Mouse (Mus musculus) midbrain, embryonic 13.5 days (tissue): ENCODE data around the gene Pck1. TPM values are rescaled to one million over a fixed set of nuclear protein-coding genes. Genes with fewer than 3 reads are reported as not detected.

Experiments used
- ATAC-seq: fragments of 200-750 bp; cut with Nextera tagmentation; 2 replicates; pipeline ENCODE4 v1.8.0; 2017; ENCODE audit warnings: mild to moderate bottlenecking, moderate TSS enrichment, moderate library complexity
- H3K27ac ChIP-seq: fragments of 300-500 bp; sonication (generic); 2 replicates; pipeline ENCODE4 v1.5.1; 2015; ENCODE audit warnings: inconsistent platforms, mild to moderate bottlenecking, moderate library complexity
- H3K27me3 ChIP-seq: fragments of 300-500 bp; sonication (generic); 2 replicates; pipeline ENCODE4 v1.6.1; 2015; ENCODE audit warnings: mild to moderate bottlenecking, inconsistent platforms
- H3K36me3 ChIP-seq: fragments of 300-500 bp; sonication (generic); 2 replicates; pipeline ENCODE4 v1.6.1; 2015; ENCODE audit warnings: mild to moderate bottlenecking, inconsistent platforms
- H3K4me1 ChIP-seq: fragments of 300-500 bp; sonication (generic); replicated peaks from 2 replicates; pipeline ENCODE4 v1.6.1; 2015; ENCODE audit warnings: inconsistent platforms
- H3K4me2 ChIP-seq: fragments of 300-500 bp; sonication (generic); replicated peaks from 2 replicates; pipeline ENCODE4 v1.6.1; 2015; ENCODE audit warnings: moderate library complexity, mild to moderate bottlenecking, inconsistent platforms
- H3K4me3 ChIP-seq: fragments of 300-500 bp; sonication (generic); replicated peaks from 2 replicates; pipeline ENCODE4 v1.5.1; 2015; ENCODE audit warnings: mild to moderate bottlenecking, inconsistent platforms
- H3K9ac ChIP-seq: fragments of 300-500 bp; sonication (generic); replicated peaks from 2 replicates; pipeline ENCODE4 v1.6.1; 2015; ENCODE audit warnings: mild to moderate bottlenecking, inconsistent platforms
- H3K9me3 ChIP-seq: fragments of 300-500 bp; sonication (generic); 2 replicates; pipeline ENCODE4 v1.6.1; 2016; ENCODE audit warnings: mild to moderate bottlenecking, inconsistent platforms
- WGBS: fragments of 180-500 bp; shearing (Covaris S2); methylation state at CpG from one replicate; pipeline ENCODE4 v1.1.7; 2015; 5-methylcytosine and 5-hydroxymethylcytosine counted together
- polyA plus RNA-seq: library from polyadenylated mRNA; unstranded; fragments of >200 nt; fragmentation: Nextera tagmentation; extraction: Ambion mirVana; gene quantifications from 2 replicates; pipeline ENCODE4 v1.2.1, GENCODE M21; 2015

Gene Pck1
- polyA plus RNA-seq, 1 experiment from 2014 or later: not detected

GRCm38 (mm10) chr2:173179046-173179445 is 26.2 kb downstream of the Pck1 start:
- H3K4me3 ChIP-seq: no peak overlapping the region
- 90% methylated on average over 7 of the region's 7 CpGs for WGBS
- H3K4me1 ChIP-seq: peaks cover 8% of the 10 kb centered on the region
- no peak for ATAC-seq
- no peaks in the 10 kb centered on the region for H3K9me3 ChIP-seq
- no peak overlapping the region for H3K27ac ChIP-seq
- H3K4me2 ChIP-seq: no peak overlapping the region
- H3K36me3 ChIP-seq: no peaks in the 10 kb centered on the region
- H3K9ac ChIP-seq: no peak overlapping the region
- no peaks in the 10 kb centered on the region for H3K27me3 ChIP-seq

GRCm38 (mm10) chr2:173180026-173180425 is 27.2 kb downstream of the Pck1 start:
- Histone ChIP-seq H3K4me1 (no peaks in the 10 kb centered on the region), H3K9me3 (no peaks in the 10 kb centered on the region), H3K4me2 (no peak overlapping the region), H3K27ac (no peak overlapping the region), H3K4me3 (no peak overlapping the region), H3K9ac (no peak overlapping the region), H3K27me3 (peaks cover 6% of the 10 kb centered on the region; the same call in 1 of the 2 replicates), H3K36me3 (no peaks in the 10 kb centered on the region)
- WGBS: 75% methylated on average over 4 of the region's 4 CpGs
- no peak for ATAC-seq

- Histone ChIP-seq H3K4me1 (no peaks in the 10 kb centered on the region), H3K27me3 (peaks cover 6% of the 10 kb centered on the region; the same call in 1 of the 2 replicates), H3K4me3 (no peak overlapping the region), H3K27ac (no peak overlapping the region), H3K4me2 (no peak overlapping the region), H3K36me3 (no peaks in the 10 kb centered on the region), H3K9me3 (no peaks in the 10 kb centered on the region), H3K9ac (no peak overlapping the region)
- no peak for ATAC-seq
- WGBS: 80% methylated on average over 11 of the region's 11 CpGs
These were observed 28.0 kb downstream of the Pck1 start for GRCm38 (mm10) chr2:173180721-173181388.

- H3K36me3 ChIP-seq: no peaks in the 10 kb centered on the region
- no peak for ATAC-seq
- H3K4me3 ChIP-seq: no peak overlapping the region
- H3K27ac ChIP-seq: no peak overlapping the region
- H3K9ac ChIP-seq: no peak overlapping the region
- peaks cover 6% of the 10 kb centered on the region; the same call in 1 of the 2 replicates for H3K27me3 ChIP-seq
- no peaks in the 10 kb centered on the region for H3K4me1 ChIP-seq
- no peak overlapping the region for H3K4me2 ChIP-seq
- no peaks in the 10 kb centered on the region for H3K9me3 ChIP-seq
- 76% methylated on average over 4 of the region's 5 CpGs for WGBS
These were observed 28.6 kb downstream of the Pck1 start for GRCm38 (mm10) chr2:173181486-173181885.

GRCm38 (mm10) chr2:173181901-173182300 is 29.1 kb downstream of the Pck1 start:
- 85% methylated on average over 7 of the region's 7 CpGs for WGBS
- no peaks in the 10 kb centered on the region for H3K4me1 ChIP-seq
- H3K4me3 ChIP-seq: no peak overlapping the region
- ATAC-seq: no peak
- peaks cover 6% of the 10 kb centered on the region; the same call in 1 of the 2 replicates for H3K27me3 ChIP-seq
- H3K36me3 ChIP-seq: no peaks in the 10 kb centered on the region
- H3K4me2 ChIP-seq: no peak overlapping the region
- no peaks in the 10 kb centered on the region for H3K9me3 ChIP-seq
- H3K27ac ChIP-seq: no peak overlapping the region
- H3K9ac ChIP-seq: no peak overlapping the region

- Histone ChIP-seq H3K4me1 (no peaks in the 10 kb centered on the region), H3K9ac (no peak overlapping the region), H3K27ac (no peak overlapping the region), H3K27me3 (peaks cover 11% of the 10 kb centered on the region; the same call in 1 of the 2 replicates), H3K9me3 (no peaks in the 10 kb centered on the region), H3K36me3 (no peaks in the 10 kb centered on the region), H3K4me2 (no peak overlapping the region), H3K4me3 (no peak overlapping the region)
- no peak for ATAC-seq
- WGBS: 77% methylated on average over 7 of the region's 7 CpGs
These were observed 29.9 kb downstream of the Pck1 start for GRCm38 (mm10) chr2:173182796-173183195.

- peaks cover 11% of the 10 kb centered on the region; the same call in 1 of the 2 replicates for H3K27me3 ChIP-seq
- WGBS: 96% methylated on average over 10 of the region's 10 CpGs
- H3K4me3 ChIP-seq: no peak overlapping the region
- no peaks in the 10 kb centered on the region for H3K9me3 ChIP-seq
- no peaks in the 10 kb centered on the region for H3K4me1 ChIP-seq
- no peak overlapping the region for H3K27ac ChIP-seq
- H3K9ac ChIP-seq: no peak overlapping the region
- H3K4me2 ChIP-seq: no peak overlapping the region
- H3K36me3 ChIP-seq: no peaks in the 10 kb centered on the region
- no peak for ATAC-seq
These were observed 30.5 kb downstream of the Pck1 start for GRCm38 (mm10) chr2:173183311-173183710.

- Histone ChIP-seq H3K36me3 (no peaks in the 10 kb centered on the region), H3K27me3 (peaks cover 11% of the 10 kb centered on the region; the same call in 1 of the 2 replicates), H3K27ac (no peak overlapping the region), H3K4me1 (no peaks in the 10 kb centered on the region), H3K4me2 (no peak overlapping the region), H3K9me3 (no peaks in the 10 kb centered on the region), H3K4me3 (no peak overlapping the region), H3K9ac (no peak overlapping the region)
- peak; percentile 48 for ATAC-seq
- WGBS: 15% methylated on average over 8 of the region's 8 CpGs
These were observed 31.1 kb downstream of the Pck1 start for GRCm38 (mm10) chr2:173183836-173184460.

GRCm38 (mm10) chr2:173184475-173185080 is 31.7 kb downstream of the Pck1 start:
- no peak overlapping the region for H3K9ac ChIP-seq
- H3K27me3 ChIP-seq: peaks cover 11% of the 10 kb centered on the region; the same call in 1 of the 2 replicates
- 62% methylated on average over 11 of the region's 11 CpGs for WGBS
- no peak overlapping the region for H3K4me2 ChIP-seq
- no peaks in the 10 kb centered on the region for H3K4me1 ChIP-seq
- no peaks in the 10 kb centered on the region for H3K36me3 ChIP-seq
- no peak overlapping the region for H3K27ac ChIP-seq
- H3K9me3 ChIP-seq: no peaks in the 10 kb centered on the region
- ATAC-seq: no peak
- H3K4me3 ChIP-seq: no peak overlapping the region

- no peaks in the 10 kb centered on the region for H3K9me3 ChIP-seq
- H3K27me3 ChIP-seq: peaks cover 11% of the 10 kb centered on the region; the same call in 1 of the 2 replicates
- no peaks in the 10 kb centered on the region for H3K4me1 ChIP-seq
- no peak overlapping the region for H3K4me3 ChIP-seq
- no peak overlapping the region for H3K27ac ChIP-seq
- no peaks in the 10 kb centered on the region for H3K36me3 ChIP-seq
- ATAC-seq: no peak
- no peak overlapping the region for H3K9ac ChIP-seq
- H3K4me2 ChIP-seq: no peak overlapping the region
- 71% methylated on average over 6 of the region's 6 CpGs for WGBS
These were observed 32.4 kb downstream of the Pck1 start for GRCm38 (mm10) chr2:173185282-173185681.

GRCm38 (mm10) chr2:173186047-173186943 is 33.4 kb downstream of the Pck1 start:
- H3K9me3 ChIP-seq: no peaks in the 10 kb centered on the region
- H3K9ac ChIP-seq: no peak overlapping the region
- ATAC-seq: peak; percentile 62
- no peaks in the 10 kb centered on the region for H3K4me1 ChIP-seq
- peaks cover 11% of the 10 kb centered on the region; the same call in 1 of the 2 replicates for H3K27me3 ChIP-seq
- no peak overlapping the region for H3K4me2 ChIP-seq
- H3K36me3 ChIP-seq: no peaks in the 10 kb centered on the region
- WGBS: 34% methylated on average over 26 of the region's 26 CpGs
- no peak overlapping the region for H3K4me3 ChIP-seq
- no peak overlapping the region for H3K27ac ChIP-seq
